Mouse (Mus musculus) 3134 (cell line): ENCODE measurements around the gene Jpt1.
A peak's percentile ranks its signal among the peaks of the same experiment; 100 is the strongest.
"Not testable (repeated sequence)": the region's sequence is repeated elsewhere in the genome, so short reads cannot be mapped to it uniquely, and the experiment has no call there.

Experiments
- DNase-seq: peaks from one replicate; pipeline ENCODE4 v3.0.0-alpha.2; 2011; ENCODE audit warnings: low spot score; ENCODE audit not compliant: insufficient read length; ENCODE audit errors: extremely low read depth

Jpt1 gene

DNA sequence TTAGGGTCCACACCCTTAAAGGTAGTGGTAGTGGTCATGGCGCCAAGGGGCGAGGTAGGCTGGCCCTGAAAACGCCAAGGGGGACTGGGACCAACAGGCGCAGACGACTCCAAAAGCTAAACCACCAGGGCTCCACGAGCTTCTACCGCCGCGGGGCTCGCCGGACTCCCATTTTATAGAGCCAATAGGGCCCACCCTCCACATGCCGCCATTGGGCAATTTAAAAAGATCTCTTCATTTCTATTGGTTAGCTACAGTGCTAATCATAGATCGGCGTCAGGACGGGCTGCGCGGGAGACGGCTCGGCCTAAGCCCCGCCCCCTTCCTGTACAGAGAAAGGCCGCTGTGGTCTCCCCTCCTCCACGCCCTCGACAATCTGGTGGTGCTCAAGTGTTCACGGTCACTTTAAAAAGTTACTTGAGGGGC, at the start of gene Jpt1:
TSS of gene Jpt1 (minus strand) at position 150 of the 426 bp plus-strand sequence.
- DNase-seq = peak; percentile 94

GRCm38 (mm10) chr11:115563406-115563805, 49.2 kb upstream of the Jpt1 start:
- no peak for DNase-seq

GRCm38 (mm10) chr11:115555717-115556116, 41.5 kb upstream of the Jpt1 start:
- no peak for DNase-seq

GRCm38 (mm10) chr11:115552783-115553182, 38.6 kb upstream of the Jpt1 start:
- DNase-seq = peak; percentile 21

GRCm38 (mm10) chr11:115543571-115543970, 29.4 kb upstream of the Jpt1 start:
- DNase-seq = no peak

DNA sequence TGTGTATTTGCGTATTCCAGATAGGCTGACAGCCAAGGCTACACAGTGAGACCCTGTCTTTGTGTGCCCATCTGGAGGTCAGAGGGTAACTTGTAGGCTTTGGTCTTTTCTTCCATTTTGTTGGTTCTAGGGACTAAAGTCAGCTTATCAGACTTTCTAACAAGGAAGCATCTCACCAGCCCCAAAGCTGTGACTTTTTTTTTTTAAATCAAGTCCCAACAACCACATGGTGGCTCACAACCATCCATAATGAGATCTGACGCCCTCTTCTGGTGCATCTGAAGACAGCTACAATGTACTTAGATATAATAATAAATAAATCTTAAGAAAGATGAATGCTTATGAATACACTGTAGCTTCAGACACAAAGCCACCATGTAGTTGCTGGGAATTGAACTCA, 23.9 kb upstream of the Jpt1 start:
- no peak for DNase-seq

DNA sequence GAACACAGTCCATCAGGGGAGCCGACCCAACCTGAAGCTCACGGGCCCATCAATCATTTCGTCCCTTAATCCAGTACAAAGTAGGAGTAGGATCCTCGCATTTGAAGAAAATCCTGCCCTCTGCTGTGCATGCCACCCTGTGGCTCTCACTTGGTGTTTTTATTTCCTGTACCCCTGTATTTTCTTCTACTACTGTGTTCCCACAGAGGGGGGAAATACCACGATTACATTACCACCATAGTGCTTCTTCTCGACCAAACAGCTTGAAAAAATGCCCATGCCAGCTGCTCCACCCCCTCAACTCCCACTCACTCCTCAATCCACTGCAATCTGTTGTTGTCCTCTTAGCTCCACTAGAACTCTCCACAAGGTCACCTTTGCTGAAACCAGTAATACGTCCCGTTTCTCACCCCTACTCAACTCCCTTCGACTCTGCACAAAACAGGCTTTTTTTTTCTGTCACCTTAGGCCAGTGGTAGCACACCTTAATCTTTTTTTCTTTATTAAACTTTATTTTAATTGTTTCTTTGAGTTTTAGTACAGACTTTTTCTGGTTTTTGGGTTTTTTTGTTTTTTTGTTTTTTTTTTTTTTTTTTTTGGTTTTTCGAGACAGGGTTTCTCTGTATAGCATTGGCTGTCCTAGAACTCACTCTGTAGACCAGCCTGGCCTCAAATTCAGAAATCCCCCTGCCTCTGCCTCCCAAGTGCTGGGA, 22.8 kb upstream of the Jpt1 start:
- peak; percentile 63 for DNase-seq

DNA sequence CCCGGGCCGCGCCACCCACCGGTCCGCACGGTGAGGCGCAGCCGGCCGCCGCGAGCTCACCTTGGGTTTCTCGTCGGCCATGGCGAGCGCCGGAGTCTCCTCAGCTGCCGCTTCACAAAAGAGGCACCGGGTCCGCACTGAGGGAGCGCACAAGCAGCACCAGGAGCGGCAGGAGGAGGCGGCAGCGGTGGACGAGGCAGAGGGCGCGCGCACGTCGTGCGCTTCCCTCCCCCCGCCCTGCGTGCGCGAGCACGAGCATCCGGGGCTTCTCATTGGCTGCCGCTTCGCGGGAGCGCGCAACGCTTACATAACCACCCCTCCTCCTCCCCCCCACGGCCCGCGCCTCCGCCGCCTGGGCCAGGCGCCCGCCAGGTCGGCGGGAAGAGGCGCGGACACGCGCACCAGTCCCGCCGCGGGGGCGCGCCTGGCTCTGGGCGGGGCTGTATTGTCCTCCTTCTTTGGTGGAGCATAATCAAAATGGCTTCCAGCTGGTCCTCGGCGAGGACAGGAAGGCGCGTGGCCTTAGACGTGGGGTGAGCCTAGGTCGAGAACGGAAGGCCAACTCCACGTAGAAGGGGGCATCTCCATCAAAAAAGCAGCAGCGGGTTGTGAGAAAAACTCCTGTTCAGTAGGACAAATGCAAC, 22.0 kb upstream of the Jpt1 start, which contains the start of gene Sumo2:
TSS of gene Sumo2 (minus strand) at position 239 of the 644 bp plus-strand sequence.
- peak; percentile 98 for DNase-seq

GRCm38 (mm10) chr11:115535401-115536037, 21.3 kb upstream of the Jpt1 start:
- peak; percentile 72 for DNase-seq

- DNase-seq = no peak
These were observed 20.7 kb upstream of the Jpt1 start for GRCm38 (mm10) chr11:115534759-115535371.

DNA sequence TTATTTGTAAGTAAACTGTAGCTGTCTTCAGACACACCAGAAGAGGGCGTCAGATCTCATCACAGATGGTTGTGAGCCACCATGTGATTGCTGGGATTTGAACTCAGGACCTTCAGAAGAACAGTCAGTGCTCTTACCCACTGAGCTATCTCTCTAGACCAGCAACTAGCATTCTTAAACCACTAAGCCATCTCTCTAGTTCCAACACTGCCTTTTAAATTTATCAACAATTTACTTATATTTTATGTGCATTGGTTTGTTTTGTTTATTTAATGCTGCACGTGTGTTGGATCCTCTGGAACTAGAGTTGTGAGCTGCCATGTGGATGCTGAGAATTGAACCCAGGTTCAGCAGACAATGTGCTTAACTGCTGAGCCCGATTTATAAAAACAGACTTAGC, 12.3 kb upstream of the Jpt1 start:
- DNase-seq = not testable (repeated sequence)

- DNase-seq = no peak
These were observed 8.5 kb upstream of the Jpt1 start for GRCm38 (mm10) chr11:115522703-115523102.

DNA sequence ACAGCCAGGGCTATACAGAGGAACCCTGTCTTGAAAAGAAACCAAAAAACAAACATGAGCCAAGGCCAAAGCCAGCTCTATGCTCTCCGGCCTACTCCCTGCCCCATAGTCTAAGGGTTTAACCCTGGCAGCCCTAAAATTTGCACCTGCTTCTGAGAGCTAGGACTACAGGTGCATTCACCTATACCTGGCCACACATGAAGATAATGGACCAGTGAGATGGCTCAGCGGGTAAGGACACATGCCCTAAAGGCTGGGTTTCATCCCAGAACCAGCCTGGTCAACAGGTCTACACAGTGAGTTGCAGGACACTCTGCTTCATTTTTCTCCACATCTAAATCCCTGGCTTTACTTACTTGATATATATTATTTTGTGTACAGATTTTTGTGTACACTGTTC, 8.1 kb upstream of the Jpt1 start:
- DNase-seq = no peak

DNA sequence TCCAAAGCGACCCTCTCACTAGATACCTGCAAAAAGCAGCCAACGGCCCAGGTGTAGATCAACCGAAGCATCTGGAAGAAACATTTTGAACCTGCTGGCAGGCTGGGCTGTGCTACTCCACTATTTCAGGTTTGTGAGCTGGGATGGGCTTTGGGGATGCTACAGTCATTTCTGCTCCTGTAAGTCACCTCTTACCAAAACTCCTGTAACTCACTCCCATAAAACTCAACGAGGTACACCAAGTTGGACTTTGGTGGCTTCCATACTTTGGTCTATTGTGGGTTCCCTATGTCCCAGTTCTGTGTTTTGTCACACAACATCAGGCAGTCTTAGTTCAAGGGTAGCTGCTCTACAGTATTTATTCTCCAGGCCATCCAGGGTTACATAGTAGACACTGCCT, 6.9 kb upstream of the Jpt1 start:
- DNase-seq = no peak

DNA sequence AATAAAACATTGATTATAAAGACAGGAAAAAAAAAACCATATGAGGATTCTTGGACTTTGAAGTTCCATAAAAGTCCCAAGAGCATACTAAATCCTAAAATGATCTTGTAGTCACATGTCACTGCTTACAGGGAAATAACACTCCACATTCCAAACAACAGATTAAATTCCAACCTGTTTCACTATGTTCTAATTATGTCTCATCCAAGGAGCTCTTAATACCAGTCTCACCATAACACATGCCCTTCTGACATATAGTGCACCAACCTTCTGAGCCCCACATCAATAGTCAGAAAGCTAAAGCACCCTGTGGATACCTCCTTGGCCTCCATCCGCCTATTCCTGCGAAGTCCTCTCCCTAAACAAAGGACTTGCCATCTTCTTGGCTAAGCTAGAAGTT, 6.0 kb upstream of the Jpt1 start:
- no peak for DNase-seq

DNA sequence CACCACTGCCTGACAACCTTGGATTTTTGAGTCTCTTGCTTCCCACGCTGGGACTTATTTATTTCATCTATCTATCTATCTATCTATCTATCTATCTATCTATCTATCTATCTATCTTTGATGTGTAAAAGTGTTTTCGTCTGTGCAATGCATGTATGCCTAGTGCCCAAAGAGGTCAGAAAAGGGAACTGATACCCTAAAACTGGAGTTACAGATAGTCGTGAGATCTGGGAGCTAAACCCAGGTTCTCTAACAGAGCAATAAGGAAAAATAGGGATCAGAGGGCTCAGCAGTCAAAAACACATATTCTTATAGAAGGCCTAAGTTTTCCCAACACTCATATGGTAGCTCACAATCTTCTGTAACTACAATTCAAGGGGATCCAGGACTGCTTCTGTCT, 5.4 kb upstream of the Jpt1 start:
- no peak for DNase-seq

DNA sequence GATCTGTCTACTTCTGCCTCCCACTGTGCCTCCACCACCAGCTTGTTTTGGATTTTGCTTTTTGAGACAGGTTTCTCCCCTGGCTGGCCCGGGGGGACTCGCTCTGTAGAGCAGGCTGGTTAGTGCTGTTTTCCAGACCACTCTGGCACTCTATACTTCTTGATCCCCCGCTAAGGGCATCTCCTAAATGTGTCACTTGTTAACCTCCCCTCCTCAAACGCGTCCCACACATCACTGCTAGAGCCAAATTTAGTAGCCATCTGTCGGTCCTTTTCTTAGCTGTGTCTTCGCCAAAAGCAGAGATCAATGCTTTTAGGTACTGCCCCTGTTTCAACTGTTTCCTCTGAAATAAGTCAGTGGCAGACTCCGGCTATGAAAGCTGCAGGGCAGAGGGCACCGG, 4.5 kb upstream of the Jpt1 start:
- DNase-seq = no peak

DNA sequence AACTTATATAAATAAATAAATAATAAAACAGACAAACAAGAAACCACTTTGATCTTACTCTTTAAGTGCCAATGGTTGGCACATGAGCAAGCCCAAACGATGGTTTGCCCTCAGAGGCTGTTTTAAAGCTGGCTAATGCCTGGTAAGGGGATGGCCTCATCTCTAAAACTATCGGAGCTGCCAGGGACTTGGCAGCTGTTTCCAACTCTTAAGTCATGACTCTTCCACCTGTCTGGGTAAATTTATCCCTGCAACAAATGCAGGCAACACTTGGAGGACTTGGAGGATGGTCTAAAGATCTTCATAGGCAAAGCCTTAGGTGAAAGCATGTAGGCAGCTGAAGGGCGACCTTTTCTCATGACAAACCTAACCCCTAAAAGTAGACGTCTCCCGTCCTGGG, 2.8 kb upstream of the Jpt1 start:
- DNase-seq = no peak

DNA sequence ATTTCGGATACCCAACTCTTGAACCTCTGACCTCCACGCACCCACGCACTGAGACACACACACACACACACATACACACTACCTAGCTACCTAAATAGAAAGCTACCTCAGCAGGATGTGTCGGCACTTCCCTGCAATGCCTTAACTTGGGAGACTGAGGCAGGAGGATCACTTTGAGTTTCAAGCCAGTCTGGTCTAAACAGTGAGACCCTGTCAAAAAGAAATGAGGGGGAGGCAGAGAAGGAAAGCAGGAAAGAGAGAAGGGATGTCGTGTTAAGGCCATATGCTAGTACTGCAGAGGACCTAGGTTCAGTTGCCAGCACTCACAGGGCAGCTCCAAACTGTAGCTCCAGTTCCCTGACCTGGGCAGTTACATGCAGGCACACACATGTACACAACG, 834 bp upstream of the Jpt1 start:
- no peak for DNase-seq

- DNase-seq = peak; percentile 65
These were observed 633 bp downstream of the Jpt1 start for GRCm38 (mm10) chr11:115513271-115514237.
